Mouse (Mus musculus): Measurements from ENCODE around the gene Svs2. TPM values are rescaled to one million over a fixed set of nuclear protein-coding genes. Genes with fewer than 3 reads are reported as not detected.
"Not testable (repeated sequence)": the region's sequence is repeated elsewhere in the genome, so short reads cannot be mapped to it uniquely, and the experiment has no call there.

Gene Svs2
- not detected in 2 replicates for polyA plus RNA-seq (2014; fragmentation: Nextera tagmentation; extraction: Ambion mirVana)

DNA sequence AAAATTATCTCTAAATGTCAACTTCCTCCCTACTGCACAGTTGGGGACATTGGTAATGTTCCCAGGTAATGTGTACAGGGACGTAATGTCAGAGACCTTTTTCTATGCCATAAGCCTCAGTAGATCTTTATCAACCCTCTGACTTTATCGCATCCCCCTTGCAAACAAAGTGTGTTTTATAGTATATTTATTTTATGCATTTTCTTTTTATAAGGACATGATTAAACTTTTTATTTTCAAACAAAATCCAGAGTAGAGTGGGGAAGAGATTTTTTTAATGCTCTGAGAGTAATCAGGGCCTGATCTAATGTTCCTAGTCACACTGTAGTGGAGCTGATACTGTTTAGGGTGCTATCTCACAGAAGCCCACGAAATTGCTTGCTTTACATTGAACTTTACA, at the start of gene Svs2:
TSS of gene Svs2 (minus strand) at position 101 of the 400 bp plus-strand sequence.
- H3K9ac ChIP-seq (replicated peaks; ENCODE audit: low read depth, low read length): no peak within 1 kb of the TSS
- no peaks in the 10 kb centered on the region for H3K36me3 ChIP-seq (ENCODE audit: control insufficient read depth, insufficient read depth, low read length)
- no peaks in the 10 kb centered on the region for H3K9me3 ChIP-seq (ENCODE audit: control insufficient read depth, low read depth, low read length)
- H3K4me2 ChIP-seq (replicated peaks; ENCODE audit: low read depth, low read length): no peak within 1 kb of the TSS
- H3K4me3 ChIP-seq (ENCODE audit: low read depth, low read length): no peak within 1 kb of the TSS
- H3K27me3 ChIP-seq (ENCODE audit: control insufficient read depth, insufficient read depth, low read length): no peaks in the 10 kb centered on the region
- H3K27ac ChIP-seq (ENCODE audit: low read length): no peak within 1 kb of the TSS
- WGBS: 79% methylated on average over 3 of the region's 3 CpGs
- no peaks in the 10 kb centered on the region for H3K4me1 ChIP-seq (ENCODE audit: control insufficient read depth, insufficient read depth, low read length)
- no peak for ATAC-seq (ENCODE audit: insufficient number of reproducible peaks, insufficient read depth, low FRiP score, low read depth)

GRCm38 (mm10) chr2:164278359-164278758, 40.1 kb upstream of the Svs2 start, which contains the start of gene Svs4:
Svs4 (minus strand) TSS chr2:164278459.
- WGBS: 89% methylated on average over 4 of the region's 4 CpGs
- H3K4me2 ChIP-seq (replicated peaks; ENCODE audit: low read depth, low read length): no peak within 1 kb of the TSS
- ATAC-seq (ENCODE audit: insufficient number of reproducible peaks, insufficient read depth, low FRiP score, low read depth): no peak
- H3K27ac ChIP-seq (ENCODE audit: low read length): no peak within 1 kb of the TSS
- no peak within 1 kb of the TSS for H3K9ac ChIP-seq (replicated peaks; ENCODE audit: low read depth, low read length)
- no peaks in the 10 kb centered on the region for H3K4me1 ChIP-seq (ENCODE audit: control insufficient read depth, insufficient read depth, low read length)
- no peaks in the 10 kb centered on the region for H3K9me3 ChIP-seq (ENCODE audit: control insufficient read depth, low read depth, low read length)
- H3K4me3 ChIP-seq (ENCODE audit: low read depth, low read length): no peak within 1 kb of the TSS
- H3K27me3 ChIP-seq (ENCODE audit: control insufficient read depth, insufficient read depth, low read length): no peaks in the 10 kb centered on the region
- no peaks in the 10 kb centered on the region for H3K36me3 ChIP-seq (ENCODE audit: control insufficient read depth, insufficient read depth, low read length)

- ATAC-seq (ENCODE audit: insufficient number of reproducible peaks, insufficient read depth, low FRiP score, low read depth); H3K9ac ChIP-seq (replicated peaks; ENCODE audit: low read depth, low read length); H3K36me3 ChIP-seq (ENCODE audit: control insufficient read depth, insufficient read depth, low read length); H3K9me3 ChIP-seq (ENCODE audit: control insufficient read depth, low read depth, low read length); H3K27ac ChIP-seq (ENCODE audit: low read length); H3K4me2 ChIP-seq (replicated peaks; ENCODE audit: low read depth, low read length); H3K27me3 ChIP-seq (ENCODE audit: control insufficient read depth, insufficient read depth, low read length); H3K4me3 ChIP-seq (ENCODE audit: low read depth, low read length); H3K4me1 ChIP-seq (ENCODE audit: control insufficient read depth, insufficient read depth, low read length): not testable (repeated sequence)
- 90% methylated on average over 1 of the region's 1 CpGs for WGBS
Measured at GRCm38 (mm10) chr2:164256540-164256939, 18.3 kb upstream of the Svs2 start, which contains the start of gene Svs3b. Svs3b (minus strand) TSS chr2:164256640.

GRCm38 (mm10) chr2:164232671-164233070, 5.6 kb downstream of the Svs2 start:
- 76% methylated on average over 8 of the region's 8 CpGs for WGBS
- H3K27me3 ChIP-seq (ENCODE audit: control insufficient read depth, insufficient read depth, low read length): no peaks in the 10 kb centered on the region
- no peak overlapping the region for H3K27ac ChIP-seq (ENCODE audit: low read length)
- H3K4me3 ChIP-seq (ENCODE audit: low read depth, low read length): no peak overlapping the region
- no peak for ATAC-seq (ENCODE audit: insufficient number of reproducible peaks, insufficient read depth, low FRiP score, low read depth)
- H3K9ac ChIP-seq (replicated peaks; ENCODE audit: low read depth, low read length): no peak overlapping the region
- H3K4me1 ChIP-seq (ENCODE audit: control insufficient read depth, insufficient read depth, low read length): no peaks in the 10 kb centered on the region
- no peak overlapping the region for H3K4me2 ChIP-seq (replicated peaks; ENCODE audit: low read depth, low read length)
- no peaks in the 10 kb centered on the region for H3K36me3 ChIP-seq (ENCODE audit: control insufficient read depth, insufficient read depth, low read length)
- H3K9me3 ChIP-seq (ENCODE audit: control insufficient read depth, low read depth, low read length): no peaks in the 10 kb centered on the region

- ATAC-seq (ENCODE audit: insufficient number of reproducible peaks, insufficient read depth, low FRiP score, low read depth): no peak
- H3K4me2 ChIP-seq (replicated peaks; ENCODE audit: low read depth, low read length): no peak overlapping the region
- no peaks in the 10 kb centered on the region for H3K27me3 ChIP-seq (ENCODE audit: control insufficient read depth, insufficient read depth, low read length)
Measured at GRCm38 (mm10) chr2:164228361-164229070, 9.8 kb downstream of the Svs2 start.

DNA sequence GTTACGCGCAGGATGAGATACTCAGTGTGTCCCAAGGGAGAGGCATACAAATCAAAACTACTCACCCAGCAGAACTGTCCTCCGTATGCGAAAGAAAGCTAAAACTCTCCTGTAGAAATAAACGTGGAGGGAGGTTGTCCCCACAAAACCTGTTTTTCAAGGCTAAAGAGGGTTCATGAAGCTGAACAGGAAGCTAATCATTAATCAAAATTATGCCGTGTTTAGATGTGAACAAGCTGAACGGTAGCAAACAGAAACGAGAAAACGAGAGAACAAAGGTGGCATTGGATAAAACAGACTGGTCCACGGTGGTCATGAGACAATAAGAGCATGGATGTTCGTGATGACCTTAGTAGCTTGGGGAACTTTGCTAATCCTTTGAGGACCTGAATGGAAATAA, 16.7 kb downstream of the Svs2 start, which contains the start of gene Wfdc15b:
TSS of gene Wfdc15b (minus strand) at position 139 of the 400 bp plus-strand sequence.
- Histone ChIP-seq H3K36me3 (ENCODE audit: control insufficient read depth, insufficient read depth, low read length) (no peaks in the 10 kb centered on the region), H3K27me3 (ENCODE audit: control insufficient read depth, insufficient read depth, low read length) (no peaks in the 10 kb centered on the region), H3K9me3 (ENCODE audit: control insufficient read depth, low read depth, low read length) (no peaks in the 10 kb centered on the region), H3K9ac (replicated peaks; ENCODE audit: low read depth, low read length) (no peak within 1 kb of the TSS), H3K27ac (ENCODE audit: low read length) (no peak within 1 kb of the TSS), H3K4me3 (ENCODE audit: low read depth, low read length) (no peak within 1 kb of the TSS), H3K4me1 (ENCODE audit: control insufficient read depth, insufficient read depth, low read length) (no peaks in the 10 kb centered on the region), H3K4me2 (replicated peaks; ENCODE audit: low read depth, low read length) (peak within 1 kb of the TSS; percentile 14; the same call in 1 of the 2 replicates)
- no peak for ATAC-seq (ENCODE audit: insufficient number of reproducible peaks, insufficient read depth, low FRiP score, low read depth)
- 49% methylated on average over 11 of the region's 11 CpGs for WGBS

More at GRCm38 (mm10) chr2:164228361-164229070, 9.8 kb downstream of the Svs2 start:
- Histone ChIP-seq H3K4me3 (ENCODE audit: low read depth, low read length) (no peak overlapping the region), H3K9ac (replicated peaks; ENCODE audit: low read depth, low read length) (no peak overlapping the region), H3K27ac (ENCODE audit: low read length) (no peak overlapping the region), H3K9me3 (ENCODE audit: control insufficient read depth, low read depth, low read length) (no peaks in the 10 kb centered on the region), H3K36me3 (ENCODE audit: control insufficient read depth, insufficient read depth, low read length) (no peaks in the 10 kb centered on the region), H3K4me1 (ENCODE audit: control insufficient read depth, insufficient read depth, low read length) (no peaks in the 10 kb centered on the region)
- 81% methylated on average over 8 of the region's 8 CpGs for WGBS

DNA sequence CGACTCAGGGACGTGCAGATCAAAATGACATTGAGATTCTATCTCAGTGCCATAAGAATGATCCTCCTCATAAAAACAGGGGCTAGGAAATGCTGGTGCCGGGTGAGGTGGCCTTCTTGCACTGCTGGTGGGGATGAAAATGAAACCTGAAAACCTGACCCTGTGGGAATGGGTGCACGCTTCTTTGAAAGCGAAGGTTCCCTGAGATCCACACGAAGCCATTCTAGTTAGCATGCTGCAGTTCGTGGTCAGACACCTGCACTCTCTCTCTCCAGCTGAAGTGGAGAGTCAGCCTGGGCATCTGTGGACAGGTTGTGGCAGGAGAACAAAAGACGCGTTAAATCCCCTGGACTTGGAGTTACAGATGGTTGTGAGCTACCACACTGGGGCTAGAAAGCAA, 19.0 kb downstream of the Svs2 start:
- Histone ChIP-seq H3K36me3 (ENCODE audit: control insufficient read depth, insufficient read depth, low read length) (no peaks in the 10 kb centered on the region), H3K9ac (replicated peaks; ENCODE audit: low read depth, low read length) (no peak overlapping the region), H3K27ac (ENCODE audit: low read length) (no peak overlapping the region), H3K4me1 (ENCODE audit: control insufficient read depth, insufficient read depth, low read length) (no peaks in the 10 kb centered on the region), H3K9me3 (ENCODE audit: control insufficient read depth, low read depth, low read length) (no peaks in the 10 kb centered on the region), H3K4me2 (replicated peaks; ENCODE audit: low read depth, low read length) (no peak overlapping the region), H3K4me3 (ENCODE audit: low read depth, low read length) (no peak overlapping the region), H3K27me3 (ENCODE audit: control insufficient read depth, insufficient read depth, low read length) (no peaks in the 10 kb centered on the region)
- 87% methylated on average over 9 of the region's 9 CpGs for WGBS
- ATAC-seq (ENCODE audit: insufficient number of reproducible peaks, insufficient read depth, low FRiP score, low read depth): no peak

- WGBS: 83% methylated on average over 5 of the region's 5 CpGs
Measured at GRCm38 (mm10) chr2:164212711-164213110, 25.6 kb downstream of the Svs2 start.

More at GRCm38 (mm10) chr2:164212711-164213110, 25.6 kb downstream of the Svs2 start:
- Histone ChIP-seq H3K4me1 (ENCODE audit: control insufficient read depth, insufficient read depth, low read length) (no peaks in the 10 kb centered on the region), H3K36me3 (ENCODE audit: control insufficient read depth, insufficient read depth, low read length) (no peaks in the 10 kb centered on the region), H3K9ac (replicated peaks; ENCODE audit: low read depth, low read length) (no peak overlapping the region), H3K4me2 (replicated peaks; ENCODE audit: low read depth, low read length) (no peak overlapping the region), H3K27ac (ENCODE audit: low read length) (no peak overlapping the region), H3K27me3 (ENCODE audit: control insufficient read depth, insufficient read depth, low read length) (no peaks in the 10 kb centered on the region), H3K9me3 (ENCODE audit: control insufficient read depth, low read depth, low read length) (no peaks in the 10 kb centered on the region), H3K4me3 (ENCODE audit: low read depth, low read length) (no peak overlapping the region)
- no peak for ATAC-seq (ENCODE audit: insufficient number of reproducible peaks, insufficient read depth, low FRiP score, low read depth)
